Mouse (Mus musculus) 416B (cell line): ENCODE results near the gene Tnfrsf14.

Source experiments
- DNase-seq: peaks from one replicate; pipeline ENCODE4 v3.0.0; 2011; ENCODE audit warnings: low read depth

Gene Tnfrsf14

GRCm38 (mm10) chr4:154880730-154881129, 47.6 kb downstream of the Tnfrsf14 start:
- peak; percentile 63 for DNase-seq

DNA sequence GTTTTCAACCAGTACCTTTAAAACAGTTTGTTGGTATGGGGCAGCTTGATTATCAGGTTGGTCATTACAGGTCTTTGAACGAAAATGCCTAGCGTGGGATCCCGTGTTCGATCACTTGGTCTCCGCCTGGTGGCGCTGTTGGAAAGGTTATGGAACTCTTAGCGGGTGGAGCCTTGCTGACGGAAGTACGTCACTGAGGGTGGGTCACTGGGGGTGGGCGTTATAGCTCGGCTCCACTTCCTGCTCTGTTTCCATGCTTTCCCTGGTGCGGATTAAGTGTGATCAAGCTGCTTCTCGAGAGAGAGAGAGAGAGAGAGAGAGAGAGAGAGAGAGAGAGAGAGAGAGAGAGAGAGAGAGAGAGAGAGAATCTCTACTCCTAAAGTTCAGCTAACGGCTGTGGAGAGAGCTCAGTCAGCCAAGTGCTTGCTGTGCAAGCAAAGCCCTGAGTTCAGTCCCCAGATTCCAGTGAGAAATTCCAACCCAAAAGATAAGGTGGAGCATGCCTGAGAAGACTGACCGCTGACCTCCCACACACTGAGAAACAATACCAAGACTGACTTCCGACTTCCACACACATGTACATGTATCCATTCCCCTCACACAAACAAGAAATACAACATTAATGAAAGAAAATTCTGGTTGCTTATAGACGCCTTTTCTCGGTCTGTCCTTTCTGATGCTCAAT, 50.4 kb downstream of the Tnfrsf14 start:
- peak; percentile 95 for DNase-seq

GRCm38 (mm10) chr4:154873186-154873585, 55.2 kb downstream of the Tnfrsf14 start:
- DNase-seq = no peak
